In genomic region chr10:68106351-68106950, GRCm38 (mm10) we compare ENCODE assay signal across 12 mouse cellular contexts.
A peak's percentile ranks its signal among the peaks of the same experiment; 100 is the strongest.
DNase-seq lines count a peak whose midpoint lies in the region; ATAC-seq lines count a peak whose summit lies in the region.
"Had no signal": no experiment of that assay in that cellular context is flagged by ENCODE, and none has a peak within 500 bp of the region (broad histone marks: within the 10 kb centered on the region; RNA-seq: fewer than 3 reads in every experiment).

No protein-coding gene starts in this region.

- H3K27me3 ChIP-seq in forebrain, embryonic 12.5 days, result no peaks in the 10 kb centered on the region
- no peaks in the 10 kb centered on the region for H3K27me3 ChIP-seq in forebrain, embryonic 10.5 days (ENCODE audit: poor library complexity, severe bottlenecking)
- H3K27me3 ChIP-seq in kidney, embryonic 16.5 days (ENCODE audit: insufficient read depth, low read length), result no peaks in the 10 kb centered on the region
- no peaks in the 10 kb centered on the region for H3K27me3 ChIP-seq in embryonic facial prominence, embryonic 12.5 days
- no peaks in the 10 kb centered on the region for H3K27me3 ChIP-seq in midbrain, embryonic 15.5 days (replicated peaks)
- H3K27me3 ChIP-seq: liver, embryonic 13.5 days had no signal

- ATAC-seq in forebrain, embryonic 12.5 days (ENCODE audit: low FRiP score), result no peak
- no peak for ATAC-seq in kidney, embryonic 16.5 days (ENCODE audit: low FRiP score, low TSS enrichment)
- ATAC-seq in embryonic facial prominence, embryonic 12.5 days (ENCODE audit: insufficient number of reproducible peaks, insufficient read depth, low FRiP score, low TSS enrichment), result no peak
- 0 out of 2 replicates have a peak, but pooled peaks have one; percentile 40 for ATAC-seq in midbrain, embryonic 15.5 days (replicated peaks)

- DNase-seq in forebrain, embryonic 10.5 days (ENCODE audit: extremely low spot score, low spot score), result no peak
- no peak for DNase-seq in kidney, postnatal 10 days
- DNase-seq in adrenal gland, adult 8-10 months, result no peak
- DNase-seq in right cerebral cortex, postnatal 25 days, result no peak
- DNase-seq: cerebellum, adult 9-11 months; layer of hippocampus, postnatal 36 days; liver, embryonic 13.5 days had no signal

- no peaks in the 10 kb centered on the region for H3K9me3 ChIP-seq in forebrain, embryonic 12.5 days
- H3K9me3 ChIP-seq in forebrain, embryonic 10.5 days, result no peaks in the 10 kb centered on the region
- no peaks in the 10 kb centered on the region for H3K9me3 ChIP-seq in kidney, embryonic 16.5 days (ENCODE audit: low read length)
- no peaks in the 10 kb centered on the region for H3K9me3 ChIP-seq in embryonic facial prominence, embryonic 12.5 days
- H3K9me3 ChIP-seq in midbrain, embryonic 15.5 days, result no peaks in the 10 kb centered on the region
- H3K9me3 ChIP-seq: liver, embryonic 13.5 days had no signal

- WGBS in forebrain, embryonic 12.5 days, result 55% methylated on average over 9 of the region's 9 CpGs
- 85% methylated on average over 9 of the region's 9 CpGs for WGBS in forebrain, embryonic 10.5 days
- WGBS in kidney, embryonic 16.5 days, result 53% methylated on average over 9 of the region's 9 CpGs
- WGBS in embryonic facial prominence, embryonic 12.5 days, result 66% methylated on average over 9 of the region's 9 CpGs
- 24% methylated on average over 9 of the region's 9 CpGs for WGBS in midbrain, embryonic 15.5 days

- no peak overlapping the region for H3K9ac ChIP-seq in forebrain, embryonic 12.5 days
- no peak overlapping the region for H3K9ac ChIP-seq in kidney, embryonic 16.5 days (replicated peaks; ENCODE audit: low read length)
- H3K9ac ChIP-seq in embryonic facial prominence, embryonic 12.5 days, result no peak overlapping the region
- no peak overlapping the region for H3K9ac ChIP-seq in midbrain, embryonic 15.5 days
- H3K9ac ChIP-seq: liver, embryonic 13.5 days had no signal

- H3K4me1 ChIP-seq in forebrain, embryonic 12.5 days, result peaks cover 31% of the 10 kb centered on the region
- H3K4me1 ChIP-seq in forebrain, embryonic 10.5 days, result peaks cover 57% of the 10 kb centered on the region
- H3K4me1 ChIP-seq in kidney, embryonic 16.5 days (ENCODE audit: insufficient read depth, low read length), result peaks cover 36% of the 10 kb centered on the region
- peaks cover 39% of the 10 kb centered on the region for H3K4me1 ChIP-seq in embryonic facial prominence, embryonic 12.5 days
- peaks cover 37% of the 10 kb centered on the region for H3K4me1 ChIP-seq in midbrain, embryonic 15.5 days

- H3K27ac ChIP-seq in forebrain, embryonic 12.5 days, result peak overlapping the region; percentile 46; the same call in 1 of the 2 replicates
- H3K27ac ChIP-seq in forebrain, embryonic 10.5 days, result no peak overlapping the region
- H3K27ac ChIP-seq in kidney, embryonic 16.5 days (ENCODE audit: low read length), result 0 out of 2 replicates have a peak overlapping the region, but pooled peaks have one; percentile 35
- 0 out of 2 replicates have a peak overlapping the region, but pooled peaks have one; percentile 17 for H3K27ac ChIP-seq in embryonic facial prominence, embryonic 12.5 days
- peak overlapping the region; percentile 72 for H3K27ac ChIP-seq in midbrain, embryonic 15.5 days

- no peaks in the 10 kb centered on the region for H3K36me3 ChIP-seq in forebrain, embryonic 12.5 days (replicated peaks)
- 0 out of 2 replicates have a peak, but pooled peaks cover 4% of the 10 kb centered on the region for H3K36me3 ChIP-seq in forebrain, embryonic 10.5 days (replicated peaks)
- H3K36me3 ChIP-seq in kidney, embryonic 16.5 days (ENCODE audit: insufficient read depth, low read length), result peaks cover 15% of the 10 kb centered on the region
- peaks cover 14% of the 10 kb centered on the region for H3K36me3 ChIP-seq in embryonic facial prominence, embryonic 12.5 days
- no peaks in the 10 kb centered on the region for H3K36me3 ChIP-seq in midbrain, embryonic 15.5 days (replicated peaks)
- H3K36me3 ChIP-seq: G1E; liver, embryonic 13.5 days had no signal

- H3K4me2 ChIP-seq in forebrain, embryonic 12.5 days, result no peak overlapping the region
- H3K4me2 ChIP-seq in kidney, embryonic 16.5 days (replicated peaks; ENCODE audit: low read depth, low read length), result no peak overlapping the region
- H3K4me2 ChIP-seq in embryonic facial prominence, embryonic 12.5 days (replicated peaks), result no peak overlapping the region
- no peak overlapping the region for H3K4me2 ChIP-seq in midbrain, embryonic 15.5 days
- H3K4me2 ChIP-seq: liver, embryonic 13.5 days had no signal

- no peak overlapping the region for H3K4me3 ChIP-seq in forebrain, embryonic 12.5 days (replicated peaks)
- H3K4me3 ChIP-seq in forebrain, embryonic 10.5 days, result no peak overlapping the region
- no peak overlapping the region for H3K4me3 ChIP-seq in kidney, embryonic 16.5 days (ENCODE audit: low read length)
- H3K4me3 ChIP-seq in embryonic facial prominence, embryonic 12.5 days, result no peak overlapping the region
- no peak overlapping the region for H3K4me3 ChIP-seq in midbrain, embryonic 15.5 days
- H3K4me3 ChIP-seq: liver, embryonic 13.5 days had no signal
